Mouse (Mus musculus): ENCODE data around the gene Ttc28.

GRCm38 (mm10) chr5:111155271-111155670, 275.7 kb downstream of the Ttc28 start:
- TF ChIP-seq GATA1 (IDR thresholded peaks at IDR 0.05; ENCODE audit: low read length) (no peak), TAL1 (IDR thresholded peaks at IDR 0.05; ENCODE audit: low read length) (no peak)

Data from erythroblast, embryonic 14.5 days (primary cell).